Mouse (Mus musculus): Measurements from ENCODE around the gene Myo18b.

DNA sequence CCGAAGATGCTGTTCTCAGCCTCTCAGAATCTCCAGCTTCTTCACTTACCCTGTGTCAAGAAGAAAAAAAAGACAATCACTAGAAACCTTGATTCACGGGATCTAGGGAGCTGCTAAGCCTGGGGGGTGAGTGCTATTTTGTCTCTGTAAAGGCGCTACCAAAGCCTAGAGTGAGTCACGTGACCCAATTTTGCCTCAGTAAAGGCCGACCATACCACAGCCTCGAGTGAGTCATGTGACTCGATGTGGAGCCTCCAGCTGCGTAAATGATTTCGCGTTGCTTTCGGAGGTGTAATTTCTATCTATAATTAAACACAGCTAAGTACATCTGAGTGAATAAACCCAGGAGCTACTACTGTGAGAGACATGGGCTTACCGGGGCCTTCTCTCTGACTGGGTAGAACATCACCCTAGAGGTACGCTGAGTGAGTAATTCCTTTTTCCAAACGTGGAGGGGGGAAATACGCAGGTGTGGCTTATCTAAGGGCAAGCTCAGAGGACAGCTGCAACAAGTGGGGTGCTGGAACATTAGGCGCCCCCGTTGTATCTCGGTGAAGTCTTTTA, 202.8 kb downstream of the Myo18b start:
- TF ChIP-seq CTCF (IDR thresholded peaks at IDR 0.05; ENCODE audit: control insufficient read depth, insufficient read depth, low read length) (no peak), POLR2A (IDR thresholded peaks at IDR 0.05; ENCODE audit: borderline replicate concordance, control insufficient read depth, low read depth, low read length) (no peak)
